Mouse (Mus musculus): ENCODE results near the gene Cd59b. TPM values are rescaled to one million over a fixed set of nuclear protein-coding genes. Genes with fewer than 3 reads are reported as not detected.
"Not testable (repeated sequence)": the region's sequence is repeated elsewhere in the genome, so short reads cannot be mapped to it uniquely, and the experiment has no call there.

The Cd59b gene
- total and polyA plus RNA-seq, 3 experiments: 0.38 TPM; not detected in 2

- not testable (repeated sequence) for H3K36me3 ChIP-seq (ENCODE audit: control insufficient read depth in 1 of 2, insufficient read depth in 2 of 2, low read length in 2 of 2); H3K27me3 ChIP-seq (ENCODE audit: control insufficient read depth in 1 of 2, insufficient read depth in 2 of 2, low read length in 2 of 2); H3K9me3 ChIP-seq (replicated peaks; ENCODE audit: insufficient read depth, low read length); H3K27ac ChIP-seq (ENCODE audit: control insufficient read depth, low read depth, low read length); H3K79me2 ChIP-seq (ENCODE audit: control insufficient read depth, insufficient read depth, low read length, poor library complexity); DNase-seq (ENCODE audit: low read depth, low spot score); H3K4me3 ChIP-seq (ENCODE audit: control insufficient read depth in 1 of 2, insufficient read depth in 1 of 2, low read depth in 2 of 2, low read length in 2 of 2); H3K9ac ChIP-seq (ENCODE audit: control insufficient read depth, low read depth, low read length, poor library complexity, severe bottlenecking); H3K4me1 ChIP-seq (ENCODE audit: control insufficient read depth in 1 of 2, insufficient read depth in 2 of 2, low read length in 2 of 2)
Observed at GRCm38 (mm10) chr2:104084027-104084426, 14.4 kb downstream of the Cd59b start.

GRCm38 (mm10) chr2:104087562-104087961 lies 17.9 kb downstream of the Cd59b start:
- not testable (repeated sequence) for H3K4me3 ChIP-seq (ENCODE audit: control insufficient read depth in 1 of 2, insufficient read depth in 1 of 2, low read depth in 2 of 2, low read length in 2 of 2); H3K27ac ChIP-seq (ENCODE audit: control insufficient read depth, low read depth, low read length); H3K36me3 ChIP-seq (ENCODE audit: control insufficient read depth in 1 of 2, insufficient read depth in 2 of 2, low read length in 2 of 2); H3K9me3 ChIP-seq (replicated peaks; ENCODE audit: insufficient read depth, low read length); H3K27me3 ChIP-seq (ENCODE audit: control insufficient read depth in 1 of 2, insufficient read depth in 2 of 2, low read length in 2 of 2); H3K9ac ChIP-seq (ENCODE audit: control insufficient read depth, low read depth, low read length, poor library complexity, severe bottlenecking); H3K79me2 ChIP-seq (ENCODE audit: control insufficient read depth, insufficient read depth, low read length, poor library complexity); H3K4me1 ChIP-seq (ENCODE audit: control insufficient read depth in 1 of 2, insufficient read depth in 2 of 2, low read length in 2 of 2)
- peak; percentile 39 for DNase-seq (ENCODE audit: low read depth, low spot score)

- peaks cover 7 to 20% of the 10 kb centered on the region in 2 experiments for H3K4me1 ChIP-seq (ENCODE audit: control insufficient read depth in 1 of 2, insufficient read depth in 2 of 2, low read length in 2 of 2)
- H3K27me3 ChIP-seq (ENCODE audit: control insufficient read depth in 1 of 2, insufficient read depth in 2 of 2, low read length in 2 of 2): no peaks in the 10 kb centered on the region
- H3K9me3 ChIP-seq (replicated peaks; ENCODE audit: insufficient read depth, low read length): no peaks in the 10 kb centered on the region
- H3K36me3 ChIP-seq (ENCODE audit: control insufficient read depth in 1 of 2, insufficient read depth in 2 of 2, low read length in 2 of 2): peaks cover 0 to 9% of the 10 kb centered on the region in 2 experiments; a peak in 2 of 4 replicates
- H3K9ac ChIP-seq (ENCODE audit: control insufficient read depth, low read depth, low read length, poor library complexity, severe bottlenecking): no peak overlapping the region
- DNase-seq (ENCODE audit: low read depth, low spot score): no peak
- TF ChIP-seq NRF1 (IDR thresholded peaks at IDR 0.05; ENCODE audit: insufficient read depth, low read depth, low read length, poor library complexity, severe bottlenecking) (no peak), TBP (IDR thresholded peaks at IDR 0.05; ENCODE audit: low read depth, low read length) (no peak), NELFE (IDR thresholded peaks at IDR 0.05; ENCODE audit: low read depth, low read length) (no peak), HCFC1 (IDR thresholded peaks at IDR 0.05; ENCODE audit: low read depth, low read length) (no peak), CHD1 (IDR thresholded peaks at IDR 0.05; ENCODE audit: low read depth, low read length) (no peak), MAX (IDR thresholded peaks at IDR 0.05; ENCODE audit: low read length) (no peak), MEF2A (IDR thresholded peaks at IDR 0.05; ENCODE audit: extremely low read depth, insufficient replicate concordance, low read depth, low read length, poor library complexity, severe bottlenecking) (no peak), RCOR1 (IDR thresholded peaks at IDR 0.05; ENCODE audit: low read depth, low read length) (no peak), E2F4 (IDR thresholded peaks at IDR 0.05; ENCODE audit: borderline replicate concordance, low read depth, low read length) (no peak)
- H3K27ac ChIP-seq (ENCODE audit: control insufficient read depth, low read depth, low read length): no peak overlapping the region
- no peak overlapping the region for H3K4me3 ChIP-seq (ENCODE audit: control insufficient read depth in 1 of 2, insufficient read depth in 1 of 2, low read depth in 2 of 2, low read length in 2 of 2)
- no peaks in the 10 kb centered on the region for H3K79me2 ChIP-seq (ENCODE audit: control insufficient read depth, insufficient read depth, low read length, poor library complexity)
Observed at GRCm38 (mm10) chr2:104093305-104093704, 23.7 kb downstream of the Cd59b start.

All from MEL (cell line).